Mouse (Mus musculus): Measurements from ENCODE around the gene Rere. TPM values are rescaled to one million over a fixed set of nuclear protein-coding genes. Genes with fewer than 3 reads are reported as not detected.

The Rere gene
- total RNA-seq, 1 experiment from 2014 or later = 45.1 TPM

GRCm38 (mm10) chr4:150559514-150559913, 278.1 kb downstream of the Rere start:
- ATAC-seq (replicated peaks; ENCODE audit: low read depth, poor library complexity, severe bottlenecking) = no peak

- ATAC-seq (replicated peaks; ENCODE audit: low read depth, poor library complexity, severe bottlenecking) = no peak
These were observed 281.8 kb downstream of the Rere start for GRCm38 (mm10) chr4:150563281-150563680.

- peak; percentile 70 for ATAC-seq (replicated peaks; ENCODE audit: low read depth, poor library complexity, severe bottlenecking)
These were observed 284.7 kb downstream of the Rere start for GRCm38 (mm10) chr4:150566193-150566592.

GRCm38 (mm10) chr4:150568318-150569134, 287.1 kb downstream of the Rere start:
- ATAC-seq (replicated peaks; ENCODE audit: low read depth, poor library complexity, severe bottlenecking) = 0 out of 2 replicates have a peak, but pooled peaks have one; percentile 8

GRCm38 (mm10) chr4:150569135-150569833, 287.8 kb downstream of the Rere start:
- ATAC-seq (replicated peaks; ENCODE audit: low read depth, poor library complexity, severe bottlenecking) = peak; percentile 10; the same call in 1 of the 2 replicates

GRCm38 (mm10) chr4:150569834-150570571, 288.6 kb downstream of the Rere start:
- peak; percentile 62 for ATAC-seq (replicated peaks; ENCODE audit: low read depth, poor library complexity, severe bottlenecking)

- no peak for ATAC-seq (replicated peaks; ENCODE audit: low read depth, poor library complexity, severe bottlenecking)
These were observed 289.3 kb downstream of the Rere start for GRCm38 (mm10) chr4:150570793-150571192.

- ATAC-seq (replicated peaks; ENCODE audit: low read depth, poor library complexity, severe bottlenecking) = no peak
These were observed 290.8 kb downstream of the Rere start for GRCm38 (mm10) chr4:150572104-150572691.

GRCm38 (mm10) chr4:150572938-150573337, 291.5 kb downstream of the Rere start:
- no peak for ATAC-seq (replicated peaks; ENCODE audit: low read depth, poor library complexity, severe bottlenecking)

- no peak for ATAC-seq (replicated peaks; ENCODE audit: low read depth, poor library complexity, severe bottlenecking)
These were observed 294.1 kb downstream of the Rere start for GRCm38 (mm10) chr4:150575363-150576092.

GRCm38 (mm10) chr4:150576339-150576738, 294.9 kb downstream of the Rere start:
- no peak for ATAC-seq (replicated peaks; ENCODE audit: low read depth, poor library complexity, severe bottlenecking)

GRCm38 (mm10) chr4:150578021-150578420, 296.6 kb downstream of the Rere start:
- no peak for ATAC-seq (replicated peaks; ENCODE audit: low read depth, poor library complexity, severe bottlenecking)

- no peak for ATAC-seq (replicated peaks; ENCODE audit: low read depth, poor library complexity, severe bottlenecking)
These were observed 300.7 kb downstream of the Rere start for GRCm38 (mm10) chr4:150581931-150582723.

GRCm38 (mm10) chr4:150582966-150583776, 301.7 kb downstream of the Rere start:
- peak; percentile 75 for ATAC-seq (replicated peaks; ENCODE audit: low read depth, poor library complexity, severe bottlenecking)

GRCm38 (mm10) chr4:150583777-150584135, 302.3 kb downstream of the Rere start:
- ATAC-seq (replicated peaks; ENCODE audit: low read depth, poor library complexity, severe bottlenecking) = no peak

- 0 out of 2 replicates have a peak, but pooled peaks have one; percentile 42 for ATAC-seq (replicated peaks; ENCODE audit: low read depth, poor library complexity, severe bottlenecking)
These were observed 304.4 kb downstream of the Rere start for GRCm38 (mm10) chr4:150585800-150586199.

- ATAC-seq (replicated peaks; ENCODE audit: low read depth, poor library complexity, severe bottlenecking) = no peak
These were observed 304.8 kb downstream of the Rere start for GRCm38 (mm10) chr4:150586275-150586674.

Measured in common myeloid progenitor, adult 5-6 weeks (primary cell).